Mouse (Mus musculus): ENCODE data around the gene Trp53tg5. TPM values are rescaled to one million over a fixed set of nuclear protein-coding genes. Genes with fewer than 3 reads are reported as not detected.

Trp53tg5 gene
- polyA plus RNA-seq, 1 experiment from 2014 or later, result not detected

- Histone ChIP-seq H3K27me3 (ENCODE audit: control insufficient read depth, insufficient read depth, low read depth, low read length) (no peaks in the 10 kb centered on the region), H3K27ac (ENCODE audit: low read length) (peak overlapping the region; percentile 50), H3K4me2 (ENCODE audit: low read depth, low read length) (peak overlapping the region; percentile 33), H3K4me1 (replicated peaks; ENCODE audit: control insufficient read depth, insufficient read depth, low read length) (peaks cover 55% of the 10 kb centered on the region), H3K36me3 (ENCODE audit: control insufficient read depth, insufficient read depth, low read length) (no peaks in the 10 kb centered on the region), H3K9me3 (ENCODE audit: control insufficient read depth, low read length) (no peaks in the 10 kb centered on the region), H3K9ac (ENCODE audit: low read length) (peak overlapping the region; percentile 24; the same call in 1 of the 2 replicates), H3K4me3 (ENCODE audit: low read length) (no peak overlapping the region)
- WGBS, result 37% methylated on average over 3 of the region's 3 CpGs
- no peak for ATAC-seq (ENCODE audit: low read depth)
Observed at GRCm38 (mm10) chr2:164439001-164439421, 34.5 kb downstream of the Trp53tg5 start.

GRCm38 (mm10) chr2:164438257-164438656 is 35.3 kb downstream of the Trp53tg5 start:
- H3K9ac ChIP-seq (ENCODE audit: low read length), result no peak overlapping the region
- H3K4me2 ChIP-seq (ENCODE audit: low read depth, low read length), result peak overlapping the region; percentile 33

GRCm38 (mm10) chr2:164437710-164438109 is 35.8 kb downstream of the Trp53tg5 start:
- Histone ChIP-seq H3K4me1 (replicated peaks; ENCODE audit: control insufficient read depth, insufficient read depth, low read length) (peaks cover 61% of the 10 kb centered on the region), H3K27ac (ENCODE audit: low read length) (peak overlapping the region; percentile 43; the same call in 1 of the 2 replicates), H3K4me3 (ENCODE audit: low read length) (no peak overlapping the region), H3K4me2 (ENCODE audit: low read depth, low read length) (peak overlapping the region; percentile 16), H3K9me3 (ENCODE audit: control insufficient read depth, low read length) (no peaks in the 10 kb centered on the region), H3K9ac (ENCODE audit: low read length) (no peak overlapping the region; the same call in 1 of the 2 replicates), H3K27me3 (ENCODE audit: control insufficient read depth, insufficient read depth, low read depth, low read length) (no peaks in the 10 kb centered on the region), H3K36me3 (ENCODE audit: control insufficient read depth, insufficient read depth, low read length) (no peaks in the 10 kb centered on the region)
- WGBS, result 39% methylated on average over 6 of the region's 6 CpGs
- no peak for ATAC-seq (ENCODE audit: low read depth)

More at GRCm38 (mm10) chr2:164438257-164438656, 35.3 kb downstream of the Trp53tg5 start:
- Histone ChIP-seq H3K9me3 (ENCODE audit: control insufficient read depth, low read length) (no peaks in the 10 kb centered on the region), H3K27me3 (ENCODE audit: control insufficient read depth, insufficient read depth, low read depth, low read length) (no peaks in the 10 kb centered on the region), H3K4me3 (ENCODE audit: low read length) (no peak overlapping the region), H3K4me1 (replicated peaks; ENCODE audit: control insufficient read depth, insufficient read depth, low read length) (peaks cover 56% of the 10 kb centered on the region), H3K36me3 (ENCODE audit: control insufficient read depth, insufficient read depth, low read length) (no peaks in the 10 kb centered on the region), H3K27ac (ENCODE audit: low read length) (peak overlapping the region; percentile 50; the same call in 1 of the 2 replicates)
- 31% methylated on average over 8 of the region's 8 CpGs for WGBS
- ATAC-seq (ENCODE audit: low read depth), result no peak

GRCm38 (mm10) chr2:164436961-164437360 is 36.6 kb downstream of the Trp53tg5 start:
- peak overlapping the region; percentile 51 for H3K9ac ChIP-seq (ENCODE audit: low read length)
- H3K9me3 ChIP-seq (ENCODE audit: control insufficient read depth, low read length), result no peaks in the 10 kb centered on the region
- ATAC-seq (ENCODE audit: low read depth), result no peak
- no peaks in the 10 kb centered on the region for H3K27me3 ChIP-seq (ENCODE audit: control insufficient read depth, insufficient read depth, low read depth, low read length)
- WGBS, result 40% methylated on average over 3 of the region's 3 CpGs
- H3K36me3 ChIP-seq (ENCODE audit: control insufficient read depth, insufficient read depth, low read length), result no peaks in the 10 kb centered on the region
- H3K4me1 ChIP-seq (replicated peaks; ENCODE audit: control insufficient read depth, insufficient read depth, low read length), result peaks cover 69% of the 10 kb centered on the region
- H3K27ac ChIP-seq (ENCODE audit: low read length), result peak overlapping the region; percentile 33; the same call in 1 of the 2 replicates
- no peak overlapping the region for H3K4me3 ChIP-seq (ENCODE audit: low read length)
- H3K4me2 ChIP-seq (ENCODE audit: low read depth, low read length), result peak overlapping the region; percentile 20

- no peak for ATAC-seq (ENCODE audit: low read depth)
- H3K9ac ChIP-seq (ENCODE audit: low read length), result peak overlapping the region; percentile 51
- H3K4me1 ChIP-seq (replicated peaks; ENCODE audit: control insufficient read depth, insufficient read depth, low read length), result peaks cover 75% of the 10 kb centered on the region
- H3K9me3 ChIP-seq (ENCODE audit: control insufficient read depth, low read length), result no peaks in the 10 kb centered on the region
- H3K36me3 ChIP-seq (ENCODE audit: control insufficient read depth, insufficient read depth, low read length), result no peaks in the 10 kb centered on the region
- no peaks in the 10 kb centered on the region for H3K27me3 ChIP-seq (ENCODE audit: control insufficient read depth, insufficient read depth, low read depth, low read length)
- 23% methylated on average over 8 of the region's 8 CpGs for WGBS
- H3K4me3 ChIP-seq (ENCODE audit: low read length), result no peak overlapping the region
- H3K27ac ChIP-seq (ENCODE audit: low read length), result peak overlapping the region; percentile 33; the same call in 1 of the 2 replicates
- H3K4me2 ChIP-seq (ENCODE audit: low read depth, low read length), result peak overlapping the region; percentile 20; the same call in 1 of the 2 replicates
Observed at GRCm38 (mm10) chr2:164436215-164436913, 37.2 kb downstream of the Trp53tg5 start.

- no peaks in the 10 kb centered on the region for H3K9me3 ChIP-seq (ENCODE audit: control insufficient read depth, low read length)
- no peak overlapping the region for H3K4me2 ChIP-seq (ENCODE audit: low read depth, low read length)
- no peak overlapping the region for H3K4me3 ChIP-seq (ENCODE audit: low read length)
- no peaks in the 10 kb centered on the region for H3K27me3 ChIP-seq (ENCODE audit: control insufficient read depth, insufficient read depth, low read depth, low read length)
- H3K4me1 ChIP-seq (replicated peaks; ENCODE audit: control insufficient read depth, insufficient read depth, low read length), result peaks cover 84% of the 10 kb centered on the region
- ATAC-seq (ENCODE audit: low read depth), result no peak
- WGBS, result 40% methylated on average over 5 of the region's 5 CpGs
- H3K36me3 ChIP-seq (ENCODE audit: control insufficient read depth, insufficient read depth, low read length), result no peaks in the 10 kb centered on the region
- H3K9ac ChIP-seq (ENCODE audit: low read length), result no peak overlapping the region
- peak overlapping the region; percentile 1; the same call in 1 of the 2 replicates for H3K27ac ChIP-seq (ENCODE audit: low read length)
Observed at GRCm38 (mm10) chr2:164435216-164436090, 38.1 kb downstream of the Trp53tg5 start.

GRCm38 (mm10) chr2:164434681-164435080 is 38.8 kb downstream of the Trp53tg5 start:
- Histone ChIP-seq H3K9ac (ENCODE audit: low read length) (no peak overlapping the region), H3K27ac (ENCODE audit: low read length) (no peak overlapping the region), H3K9me3 (ENCODE audit: control insufficient read depth, low read length) (no peaks in the 10 kb centered on the region), H3K4me3 (ENCODE audit: low read length) (no peak overlapping the region), H3K4me1 (replicated peaks; ENCODE audit: control insufficient read depth, insufficient read depth, low read length) (peaks cover 86% of the 10 kb centered on the region), H3K4me2 (ENCODE audit: low read depth, low read length) (no peak overlapping the region), H3K36me3 (ENCODE audit: control insufficient read depth, insufficient read depth, low read length) (0 out of 2 replicates have a peak, but pooled peaks cover under 1% of the 10 kb centered on the region), H3K27me3 (ENCODE audit: control insufficient read depth, insufficient read depth, low read depth, low read length) (no peaks in the 10 kb centered on the region)
- WGBS, result 55% methylated on average over 3 of the region's 3 CpGs
- ATAC-seq (ENCODE audit: low read depth), result no peak

- H3K27me3 ChIP-seq (ENCODE audit: control insufficient read depth, insufficient read depth, low read depth, low read length), result no peaks in the 10 kb centered on the region
- WGBS, result 62% methylated on average over 9 of the region's 9 CpGs
- peak overlapping the region; percentile 75 for H3K27ac ChIP-seq (ENCODE audit: low read length)
- no peak overlapping the region for H3K4me3 ChIP-seq (ENCODE audit: low read length)
- H3K4me2 ChIP-seq (ENCODE audit: low read depth, low read length), result peak overlapping the region; percentile 34; the same call in 1 of the 2 replicates
- no peaks in the 10 kb centered on the region for H3K9me3 ChIP-seq (ENCODE audit: control insufficient read depth, low read length)
- peaks cover 73% of the 10 kb centered on the region for H3K4me1 ChIP-seq (replicated peaks; ENCODE audit: control insufficient read depth, insufficient read depth, low read length)
- ATAC-seq (ENCODE audit: low read depth), result no peak
- H3K9ac ChIP-seq (ENCODE audit: low read length), result peak overlapping the region; percentile 51
- peaks cover 6% of the 10 kb centered on the region for H3K36me3 ChIP-seq (ENCODE audit: control insufficient read depth, insufficient read depth, low read length)
Observed at GRCm38 (mm10) chr2:164433278-164433895, 40.1 kb downstream of the Trp53tg5 start.

Data from lung, embryonic 16.5 days (tissue).